Mouse (Mus musculus) bone marrow, adult 2 months (tissue): ENCODE measurements around the gene Vegfb.

Experiments
- CTCF ChIP-seq: fragments of 200-500 bp; IDR thresholded peaks from 2 replicates; pipeline ENCODE4 v1.5.1; 2011; ENCODE audit warnings: low read length, control low read depth; ENCODE audit not compliant: control insufficient read depth, insufficient read depth
- POLR2A ChIP-seq: fragments of 200-500 bp; IDR thresholded peaks from 2 replicates; pipeline ENCODE4 v1.6.1; 2011; ENCODE audit warnings: low read depth, mild to moderate bottlenecking, control low read depth, low read length, borderline replicate concordance; ENCODE audit not compliant: control insufficient read depth

GRCm38 (mm10) chr19:6941372-6942248 lies 45.8 kb downstream of the Vegfb start, which contains the start of gene Bad:
- TF ChIP-seq POLR2A (peak; percentile 35; the same call in 1 of the 2 replicates), CTCF (no peak)
